Mouse (Mus musculus): ENCODE measurements around the gene Rnf10.

Gene Rnf10

DNA sequence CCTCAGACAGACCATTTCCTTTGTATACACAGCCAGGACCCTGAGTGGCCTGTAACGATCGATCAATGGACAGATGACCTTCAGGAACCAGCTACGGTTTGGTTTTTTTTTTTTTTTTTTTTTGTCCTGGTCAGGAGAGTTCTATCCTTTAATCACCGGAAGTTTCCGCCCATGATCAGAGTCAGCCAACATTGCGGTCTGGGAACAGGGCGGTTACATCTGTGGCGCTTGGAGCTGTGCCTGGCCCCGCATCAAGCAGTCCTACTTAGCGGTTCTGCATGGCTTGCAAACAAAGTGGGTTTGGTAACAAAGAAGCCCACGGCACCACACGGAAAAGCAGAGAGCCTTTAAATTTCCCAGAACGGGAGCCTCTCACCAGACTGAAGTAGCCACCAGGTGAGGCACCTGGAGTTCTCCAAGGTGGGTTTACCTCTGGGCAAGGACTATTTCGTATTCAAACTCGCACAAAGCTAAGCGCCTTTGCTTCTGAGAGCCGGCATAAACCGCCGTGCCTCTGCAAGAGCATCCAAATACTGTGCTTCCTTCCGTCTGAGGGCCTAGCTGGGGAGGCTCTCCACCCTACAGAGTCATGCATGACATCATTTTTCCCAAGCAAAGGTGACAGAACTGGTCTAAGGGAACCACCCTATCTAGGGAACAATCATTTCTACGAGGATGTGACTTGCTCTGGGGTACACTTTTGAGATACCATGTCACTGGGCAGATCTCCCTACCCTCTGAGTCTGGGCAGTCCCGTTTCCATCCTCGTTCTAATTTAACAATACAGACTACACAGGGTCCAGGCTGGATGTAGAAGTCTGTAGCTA lies 68.8 kb downstream of the Rnf10 start:
- no peak for DNase-seq (ENCODE audit: low read depth, low spot score)

GRCm38 (mm10) chr5:115194626-115195221 lies 78.0 kb downstream of the Rnf10 start:
- no peak for DNase-seq (ENCODE audit: low read depth, low spot score)

DNA sequence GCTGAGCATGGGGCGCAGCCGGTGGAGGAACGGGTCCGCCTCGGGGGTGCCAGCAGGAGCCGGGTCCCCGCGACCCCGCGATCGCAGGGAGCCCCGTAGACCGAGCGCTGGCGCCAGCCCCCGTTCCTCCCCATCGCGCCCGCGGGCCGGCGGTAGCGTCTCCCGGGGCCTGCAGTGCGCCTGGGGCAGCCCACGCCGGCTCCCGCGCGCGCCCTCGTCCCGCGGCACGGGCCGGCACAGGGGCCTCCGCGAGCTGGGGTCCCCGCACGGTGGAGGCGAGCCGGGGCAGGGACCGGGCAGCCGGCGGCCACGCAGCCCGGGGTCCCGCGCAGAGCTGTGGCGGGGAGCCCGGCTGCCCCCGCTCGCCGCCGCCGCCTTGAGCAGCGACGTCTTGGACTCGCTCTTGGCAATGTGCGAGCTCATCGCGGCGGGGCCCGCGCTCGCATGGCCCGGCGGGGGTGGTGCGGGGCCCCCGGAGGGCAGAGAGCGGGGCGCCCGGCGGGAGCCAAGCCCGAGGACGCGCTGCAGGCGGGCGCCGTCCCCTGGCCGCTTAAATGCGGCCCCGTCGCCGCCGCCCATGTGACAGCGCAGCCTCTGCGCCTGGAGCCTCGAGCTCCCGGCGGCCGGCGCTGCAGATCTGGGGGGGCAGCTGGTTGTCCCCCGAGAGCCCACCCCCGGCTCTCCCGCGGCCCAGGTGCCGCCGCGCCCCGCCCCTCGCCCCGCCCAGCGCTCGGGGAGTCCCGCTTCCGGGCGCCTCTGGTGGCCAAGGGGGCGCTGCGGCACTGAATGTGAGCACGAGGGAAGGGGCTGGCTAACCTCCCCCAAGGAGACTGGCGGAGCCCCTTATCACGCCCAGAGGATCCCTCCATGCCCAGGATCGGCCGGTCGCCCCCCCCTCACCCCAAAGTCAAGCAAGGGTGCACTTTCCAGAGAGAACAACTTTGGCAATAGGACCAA lies 78.8 kb downstream of the Rnf10 start, which contains the start of gene Cabp1:
Gene Cabp1, minus strand, starts transcription at position 713 of the 957 bp plus-strand sequence.
- DNase-seq (ENCODE audit: low read depth, low spot score): no peak

GRCm38 (mm10) chr5:115193226-115193625 lies 79.5 kb downstream of the Rnf10 start:
- no peak for DNase-seq (ENCODE audit: low read depth, low spot score)

DNA sequence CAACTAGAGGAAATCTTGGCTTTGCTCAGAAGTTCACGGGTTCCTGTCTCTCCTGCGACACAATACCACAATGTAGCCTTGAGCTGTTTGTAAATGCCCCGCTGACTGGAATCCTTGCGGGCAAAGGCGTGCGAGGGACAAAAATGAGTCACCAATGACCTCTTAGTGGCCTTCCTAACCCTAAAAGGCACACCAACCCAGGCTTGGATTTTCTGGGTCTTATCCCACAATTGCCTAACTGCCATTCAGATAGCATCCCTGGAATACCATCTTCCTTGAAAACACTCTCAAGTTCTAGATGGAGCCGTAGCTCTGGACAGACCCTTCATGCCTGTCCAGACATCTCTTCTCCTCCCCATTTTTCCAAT lies 79.9 kb downstream of the Rnf10 start:
- DNase-seq (ENCODE audit: low read depth, low spot score): no peak

DNA sequence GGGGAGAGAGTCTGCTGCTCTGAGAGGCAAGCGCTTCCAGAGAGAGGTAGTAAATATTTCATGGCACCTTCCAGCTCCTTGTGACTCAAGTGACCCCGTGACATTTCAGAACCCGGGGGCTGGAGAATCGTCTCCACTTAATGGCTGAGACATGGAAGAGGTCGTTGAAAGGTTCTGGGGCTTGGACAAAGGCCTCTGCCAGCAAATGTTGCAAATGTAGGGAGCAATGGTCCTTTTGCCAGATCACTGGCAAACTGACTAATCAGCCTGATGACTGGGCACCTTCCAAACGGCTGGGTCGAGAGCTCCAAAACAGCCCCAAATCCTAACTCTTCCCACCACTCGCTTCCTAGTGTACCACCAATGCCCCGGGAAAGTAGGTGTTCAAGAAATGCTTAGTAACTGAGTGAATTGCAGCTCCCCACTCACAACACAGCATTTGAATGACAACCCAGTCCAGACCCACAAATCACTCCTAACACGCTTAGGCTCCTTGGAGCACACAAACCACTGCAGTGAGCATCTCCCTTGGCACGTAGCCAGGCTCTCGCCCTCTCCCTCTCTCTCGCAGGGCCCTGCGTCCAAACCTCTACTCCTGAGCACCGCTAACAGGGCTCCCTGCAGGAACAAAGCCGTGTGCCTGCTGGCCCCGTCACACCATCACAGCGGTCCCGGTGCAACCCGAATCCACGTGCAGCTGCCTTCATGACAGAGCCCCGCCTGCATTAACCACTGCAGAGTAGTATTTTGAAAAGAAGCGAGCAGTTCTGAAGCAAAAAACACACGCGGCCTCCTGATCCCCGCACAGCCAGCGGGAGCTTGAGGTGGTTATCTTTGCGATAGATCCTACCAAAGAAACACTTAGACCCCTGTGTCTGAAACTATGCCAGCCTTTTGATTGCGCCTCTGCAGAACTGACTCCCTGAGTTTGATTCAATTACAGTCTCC lies 80.5 kb downstream of the Rnf10 start:
- DNase-seq (ENCODE audit: low read depth, low spot score): no peak
